Mouse (Mus musculus) right cerebral cortex, postnatal 36 days (tissue): ENCODE data around the gene Ect2l.
A peak's percentile ranks its signal among the peaks of the same experiment; 100 is the strongest.

Experiments
- DNase-seq, 2 experiments: peaks; one replicate each; pipeline ENCODE4 v3.0.0; 2022; ENCODE audit warnings: low spot score in 2 of 2, mixed read lengths in 1 of 2

Ect2l gene

GRCm38 (mm10) chr10:18210726-18211125 lies at the start of gene Ect2l:
TSS of gene Ect2l (minus strand) at chr10:18210890.
- DNase-seq: no peak

- no peak for DNase-seq
These were observed 40.7 kb upstream of the Ect2l start for GRCm38 (mm10) chr10:18251345-18251744.

GRCm38 (mm10) chr10:18243614-18244013 lies 32.9 kb upstream of the Ect2l start:
- DNase-seq: no peak

GRCm38 (mm10) chr10:18237191-18237590 lies 26.5 kb upstream of the Ect2l start:
- DNase-seq: no peak

GRCm38 (mm10) chr10:18236328-18236927 lies 25.7 kb upstream of the Ect2l start:
- DNase-seq: no peak

GRCm38 (mm10) chr10:18235402-18235747 lies 24.7 kb upstream of the Ect2l start:
- no peak for DNase-seq

- DNase-seq: peak; percentile 93 to 95
These were observed 24.1 kb upstream of the Ect2l start, which contains the start of gene Ccdc28a for GRCm38 (mm10) chr10:18234560-18235401. TSS of gene Ccdc28a (minus strand) at chr10:18234998.

GRCm38 (mm10) chr10:18233891-18234290 lies 23.2 kb upstream of the Ect2l start:
- DNase-seq: no peak

GRCm38 (mm10) chr10:18224386-18224785 lies 13.7 kb upstream of the Ect2l start:
- DNase-seq: no peak

GRCm38 (mm10) chr10:18219351-18219750 lies 8.7 kb upstream of the Ect2l start:
- DNase-seq: no peak

- DNase-seq: no peak
These were observed 3.4 kb upstream of the Ect2l start for GRCm38 (mm10) chr10:18214124-18214523.

GRCm38 (mm10) chr10:18213373-18213772 lies 2.7 kb upstream of the Ect2l start:
- DNase-seq: no peak

- DNase-seq: no peak
These were observed 571 bp downstream of the Ect2l start for GRCm38 (mm10) chr10:18210119-18210518.

GRCm38 (mm10) chr10:18204067-18204466 lies 6.6 kb downstream of the Ect2l start:
- no peak for DNase-seq

- DNase-seq: no peak
These were observed 8.3 kb downstream of the Ect2l start for GRCm38 (mm10) chr10:18202401-18202800.

- DNase-seq: no peak
These were observed 10.0 kb downstream of the Ect2l start for GRCm38 (mm10) chr10:18200656-18201055.

- DNase-seq: no peak
These were observed 10.8 kb downstream of the Ect2l start for GRCm38 (mm10) chr10:18199919-18200318.

GRCm38 (mm10) chr10:18198286-18199015 lies 12.2 kb downstream of the Ect2l start:
- DNase-seq: no peak

- peak; percentile 46 to 58 for DNase-seq
These were observed 13.3 kb downstream of the Ect2l start for GRCm38 (mm10) chr10:18197206-18197979.

- no peak for DNase-seq
These were observed 16.0 kb downstream of the Ect2l start for GRCm38 (mm10) chr10:18194737-18195141.

GRCm38 (mm10) chr10:18194156-18194555 lies 16.5 kb downstream of the Ect2l start:
- DNase-seq: no peak

- no peak for DNase-seq
These were observed 17.5 kb downstream of the Ect2l start for GRCm38 (mm10) chr10:18193221-18193620.
